ENCODE assay signal across 19 mouse cellular contexts in the genomic region with DNA sequence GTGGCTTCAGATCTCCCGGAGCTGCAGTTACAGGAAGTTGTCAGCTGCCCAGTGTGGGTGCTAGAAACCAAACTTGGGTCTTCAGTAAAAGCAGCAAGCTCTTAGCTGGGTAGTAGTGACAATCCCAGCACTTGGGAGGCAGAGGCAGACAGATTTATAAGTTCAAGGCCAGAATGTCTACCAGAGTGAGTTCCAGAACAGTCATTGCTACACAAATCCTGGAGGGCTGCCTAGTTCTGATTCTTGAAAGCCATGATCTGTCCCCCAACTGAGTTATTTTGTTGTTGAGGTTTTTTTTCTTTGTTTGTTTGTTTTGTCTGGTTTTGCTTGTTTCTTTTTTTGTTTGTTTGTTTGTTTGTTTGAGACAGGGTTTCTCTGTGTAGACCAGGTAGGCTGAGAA. TPM values are rescaled to one million over a fixed set of nuclear protein-coding genes. Genes with fewer than 3 reads are reported as not detected.
DNase-seq lines count a peak whose midpoint lies in the region; TF ChIP-seq lines count a peak whose summit lies in the region.
"Had no signal": no experiment of that assay in that cellular context is flagged by ENCODE, and none has a peak within 500 bp of the region (broad histone marks: within the 10 kb centered on the region; RNA-seq: fewer than 3 reads in every experiment).

No protein-coding gene starts in this region.

- no peaks in the 10 kb centered on the region for H3K27me3 ChIP-seq in CH12.LX (replicated peaks)
- H3K27me3 ChIP-seq: embryonic facial prominence, embryonic 12.5 days; embryonic facial prominence, embryonic 15.5 days; forebrain, embryonic 15.5 days; heart, embryonic 12.5 days; heart, embryonic 15.5 days; intestine, embryonic 15.5 days; Patski had no signal

- peak overlapping the region; percentile 42; the same call in 1 of the 2 replicates for H3K4me2 ChIP-seq in CH12.LX (ENCODE audit: insufficient read depth, low read depth, poor library complexity, severe bottlenecking)
- H3K4me2 ChIP-seq: embryonic facial prominence, embryonic 12.5 days; embryonic facial prominence, embryonic 15.5 days; forebrain, embryonic 12.5 days; forebrain, embryonic 15.5 days; heart, embryonic 12.5 days; heart, embryonic 15.5 days; hindbrain, embryonic 13.5 days; intestine, embryonic 15.5 days had no signal

- in situ Hi-C loops in CH12.LX (cut with MboI; ENCODE audit: low pct_ligation_motif_present, low pct_unique_long_range_greater_than_20kb, low sequenced_read_pairs): loop anchor here (5.0 kb wide), 1 partner anchor 41 kb away; no protein-coding TSS in a partner anchor

- no peak overlapping the region for H3K27ac ChIP-seq in CH12.LX (ENCODE audit: insufficient read depth, low read depth)
- H3K27ac ChIP-seq: embryonic facial prominence, embryonic 12.5 days; embryonic facial prominence, embryonic 15.5 days; forebrain, embryonic 12.5 days; forebrain, embryonic 15.5 days; heart, embryonic 15.5 days; hindbrain, embryonic 10.5 days; hindbrain, embryonic 13.5 days; intestine, embryonic 15.5 days had no signal

- TF ChIP-seq RAD21 in CH12.LX (IDR thresholded peaks at IDR 0.05; ENCODE audit: low read depth, low read length): no peak

- TF ChIP-seq CTCF in CH12.LX (conservative IDR thresholded peaks at IDR 0.05 in 1 of 2, IDR thresholded peaks at IDR 0.05 in 1 of 2; ENCODE audit: low read depth in 2 of 2, low read length in 2 of 2): no peak

- H3K79me2 ChIP-seq in CH12.LX (replicated peaks; ENCODE audit: control insufficient read depth, extremely low read depth, insufficient read depth, poor library complexity, severe bottlenecking): no peaks in the 10 kb centered on the region

- dilution Hi-C loops in CH12.LX (cut with MboI; ENCODE audit: extremely low pct_ligation_motif_present, extremely low pct_unique_long_range_greater_than_20kb, low sequenced_read_pairs): no loop called here

- H3K9me3 ChIP-seq in CH12.LX (replicated peaks; ENCODE audit: low read length): no peaks in the 10 kb centered on the region
- H3K9me3 ChIP-seq: embryonic facial prominence, embryonic 12.5 days; embryonic facial prominence, embryonic 15.5 days; forebrain, embryonic 12.5 days; forebrain, embryonic 15.5 days; heart, embryonic 12.5 days; heart, embryonic 15.5 days; hindbrain, embryonic 10.5 days; hindbrain, embryonic 13.5 days; intestine, embryonic 15.5 days had no signal

- TF ChIP-seq EP300 in CH12.LX (IDR thresholded peaks at IDR 0.05; ENCODE audit: low read length): no peak

- peak; percentile 71 for DNase-seq in adrenal gland, adult 2 months
- no peak for DNase-seq in adrenal gland, postnatal 25 days
- no peak for DNase-seq in CH12.LX (ENCODE audit: extremely low read depth)
- peak; percentile 36 for DNase-seq in NIH3T3 (ENCODE audit: low read depth)
- no peak for DNase-seq in urinary bladder, postnatal 14 days (ENCODE audit: low spot score)
- no peak for DNase-seq in ovary, postnatal 14 days (ENCODE audit: low spot score)
- DNase-seq: cerebellum, adult 9-11 months had no signal

- no peak overlapping the region for H3K9ac ChIP-seq in CH12.LX (ENCODE audit: insufficient read depth, low read depth)
- H3K9ac ChIP-seq: embryonic facial prominence, embryonic 12.5 days; embryonic facial prominence, embryonic 15.5 days; forebrain, embryonic 12.5 days; forebrain, embryonic 15.5 days; heart, embryonic 12.5 days; heart, embryonic 15.5 days; hindbrain, embryonic 13.5 days; intestine, embryonic 15.5 days had no signal

- no peak for TF ChIP-seq POLR2A in CH12.LX (IDR thresholded peaks at IDR 0.05; ENCODE audit: low read depth, low read length)

- no peak overlapping the region for H3K4me3 ChIP-seq in CH12.LX (replicated peaks in 1 of 3; ENCODE audit: low read depth in 2 of 3, low read length in 2 of 3, poor library complexity in 1 of 3)
- H3K4me3 ChIP-seq: embryonic facial prominence, embryonic 12.5 days; embryonic facial prominence, embryonic 15.5 days; erythroblast, embryonic 14.5 days; forebrain, embryonic 12.5 days; forebrain, embryonic 15.5 days; heart, embryonic 12.5 days; heart, embryonic 15.5 days; hindbrain, embryonic 10.5 days; hindbrain, embryonic 13.5 days; intestine, embryonic 15.5 days had no signal

- peaks cover 17 to 57% of the 10 kb centered on the region in 2 experiments for H3K4me1 ChIP-seq in CH12.LX (ENCODE audit: control insufficient read depth in 1 of 2, insufficient read depth in 2 of 2)
- H3K4me1 ChIP-seq: embryonic facial prominence, embryonic 12.5 days; embryonic facial prominence, embryonic 15.5 days; forebrain, embryonic 12.5 days; forebrain, embryonic 15.5 days; heart, embryonic 12.5 days; heart, embryonic 15.5 days; hindbrain, embryonic 10.5 days; hindbrain, embryonic 13.5 days; intestine, embryonic 15.5 days had no signal

- H3K36me3 ChIP-seq in CH12.LX (replicated peaks in 1 of 2; ENCODE audit: control insufficient read depth in 1 of 2, insufficient read depth in 1 of 2, low read length in 1 of 2): no peaks in the 10 kb centered on the region
- H3K36me3 ChIP-seq: embryonic facial prominence, embryonic 12.5 days; embryonic facial prominence, embryonic 15.5 days; forebrain, embryonic 12.5 days; forebrain, embryonic 15.5 days; heart, embryonic 12.5 days; heart, embryonic 15.5 days; hindbrain, embryonic 10.5 days; hindbrain, embryonic 13.5 days; intestine, embryonic 15.5 days had no signal

TF ChIP-seq in CH12.LX, 34 proteins besides CTCF, POLR2A, EP300 and RAD21:
- no peak for TF ChIP-seq JUND (conservative IDR thresholded peaks at IDR 0.05; ENCODE audit: low read depth, low read length)
- TF ChIP-seq MXI1 (IDR thresholded peaks at IDR 0.05; ENCODE audit: low read depth, low read length): no peak
- TF ChIP-seq SIN3A (IDR thresholded peaks at IDR 0.05; ENCODE audit: low read length): no peak
- no peak for TF ChIP-seq KAT2A (IDR thresholded peaks at IDR 0.05; ENCODE audit: insufficient replicate concordance, low read length)
- TF ChIP-seq NELFE (IDR thresholded peaks at IDR 0.05; ENCODE audit: low read depth, low read length): no peak
- no peak for TF ChIP-seq ZMIZ1 (IDR thresholded peaks at IDR 0.05; ENCODE audit: low read depth, low read length)
- TF ChIP-seq USF1 (IDR thresholded peaks at IDR 0.05; ENCODE audit: low read depth, low read length): no peak
- no peak for TF ChIP-seq POLR2AphosphoS2 (IDR thresholded peaks at IDR 0.05; ENCODE audit: low read depth, low read length)
- no peak for TF ChIP-seq ZKSCAN1 (IDR thresholded peaks at IDR 0.05; ENCODE audit: borderline replicate concordance, low read depth, low read length)
- TF ChIP-seq SMC3 (IDR thresholded peaks at IDR 0.05; ENCODE audit: low read depth, low read length): no peak
- TF ChIP-seq PAX5 (IDR thresholded peaks at IDR 0.05; ENCODE audit: low read length): no peak

RNA-seq across cellular contexts. Expression of a gene that starts 11.0 kb away (rescaled TPM):
- total RNA-seq in adrenal gland, adult 2 months (2021): under 1 TPM; 0.21 to 0.23 TPM
- polyA plus RNA-seq in adrenal gland, adult 2 months (2012; rRNA removed): 0.47 and 0.76 TPM in 2 replicates
- total RNA-seq in adrenal gland, postnatal 25 days (2021): 0.46 and 0.71 TPM in 2 replicates
- total RNA-seq in CH12.LX (2012; rRNA removed): not detected in 2 replicates
- total RNA-seq in CH12.LX (2014; rRNA removed): not detected in 2 replicates
- polyA plus RNA-seq in CH12.LX (2012; ENCODE audit: insufficient read length, low read depth): not detected in 2 replicates
- total RNA-seq: common myeloid progenitor, adult 5-6 weeks had no signal

RNA-seq across cellular contexts. Expression of a gene that starts 11.1 kb away (rescaled TPM):
- 10 to 100 TPM; 37.8 to 38.1 TPM for total RNA-seq in adrenal gland, adult 2 months (2021)
- polyA plus RNA-seq in adrenal gland, adult 2 months (2012; rRNA removed): 14.3 and 20.4 TPM in 2 replicates
- 31.5 and 35.7 TPM in 2 replicates for total RNA-seq in adrenal gland, postnatal 25 days (2021)
- total RNA-seq in CH12.LX (2012; rRNA removed): 27.4 and 29.1 TPM in 2 replicates
- 20.0 and 20.1 TPM in 2 replicates for total RNA-seq in CH12.LX (2014; rRNA removed)
- polyA plus RNA-seq in CH12.LX (2012; ENCODE audit: insufficient read length, low read depth): 110 and 111 TPM in 2 replicates

Comparison
In these comparisons a context has a peak if more than half of its experiments do, and no peak if none do; other contexts are left out.
1. DNase-seq: peak in adrenal gland, adult 2 months (single experiment) and NIH3T3 (single experiment); none in adrenal gland, postnatal 25 days (single experiment), CH12.LX (single experiment), urinary bladder, postnatal 14 days (single experiment) and ovary, postnatal 14 days (single experiment).